Mouse (Mus musculus): Measurements from ENCODE around the gene Pdk2.

- TF ChIP-seq CTCF (IDR thresholded peaks at IDR 0.05; ENCODE audit: low read depth) (no peak), EP300 (optimal IDR thresholded peaks at IDR 0.05) (no peak)
These were observed 30.1 kb upstream of the Pdk2 start for GRCm38 (mm10) chr11:95071266-95071665.

Data from stomach, postnatal 0 days (tissue).